Mouse (Mus musculus) right cerebral cortex, postnatal 36 days (tissue): ENCODE measurements around the gene Itm2b.

Source experiments
- DNase-seq, 2 experiments: peaks; one replicate each; pipeline ENCODE4 v3.0.0; 2022; ENCODE audit warnings: low spot score in 2 of 2, mixed read lengths in 1 of 2

Gene Itm2b

GRCm38 (mm10) chr14:73395750-73396149 is 10.7 kb upstream of the Itm2b start:
- DNase-seq = no peak

GRCm38 (mm10) chr14:73394263-73395006 is 9.3 kb upstream of the Itm2b start:
- no peak for DNase-seq

GRCm38 (mm10) chr14:73391457-73391856 is 6.4 kb upstream of the Itm2b start:
- DNase-seq = no peak

- no peak for DNase-seq
Measured at GRCm38 (mm10) chr14:73390196-73390595, 5.1 kb upstream of the Itm2b start.

- DNase-seq = no peak
Measured at GRCm38 (mm10) chr14:73389059-73389458, 4.0 kb upstream of the Itm2b start.

GRCm38 (mm10) chr14:73388546-73388945 is 3.5 kb upstream of the Itm2b start:
- DNase-seq = no peak

GRCm38 (mm10) chr14:73386493-73386892 is 1.4 kb upstream of the Itm2b start:
- DNase-seq = no peak

GRCm38 (mm10) chr14:73385720-73386374 is 758 bp upstream of the Itm2b start:
- DNase-seq = no peak

GRCm38 (mm10) chr14:73384546-73384912 is 560 bp downstream of the Itm2b start:
- no peak for DNase-seq

GRCm38 (mm10) chr14:73383746-73384145 is 1.3 kb downstream of the Itm2b start:
- no peak for DNase-seq

GRCm38 (mm10) chr14:73382699-73383098 is 2.4 kb downstream of the Itm2b start:
- peak; percentile 73 to 75 for DNase-seq

GRCm38 (mm10) chr14:73381559-73381958 is 3.5 kb downstream of the Itm2b start:
- DNase-seq = no peak

GRCm38 (mm10) chr14:73377804-73378203 is 7.3 kb downstream of the Itm2b start:
- no peak for DNase-seq

- no peak for DNase-seq
Measured at GRCm38 (mm10) chr14:73376920-73377319, 8.2 kb downstream of the Itm2b start.

GRCm38 (mm10) chr14:73375903-73376302 is 9.2 kb downstream of the Itm2b start:
- DNase-seq = no peak

GRCm38 (mm10) chr14:73375445-73375844 is 9.6 kb downstream of the Itm2b start:
- no peak for DNase-seq

- no peak for DNase-seq
Measured at GRCm38 (mm10) chr14:73374315-73374890, 10.7 kb downstream of the Itm2b start.

- no peak for DNase-seq
Measured at GRCm38 (mm10) chr14:73373606-73374005, 11.5 kb downstream of the Itm2b start.

- DNase-seq = no peak
Measured at GRCm38 (mm10) chr14:73372990-73373389, 12.1 kb downstream of the Itm2b start.

- DNase-seq = no peak
Measured at GRCm38 (mm10) chr14:73371577-73371976, 13.5 kb downstream of the Itm2b start.

GRCm38 (mm10) chr14:73370695-73371372 is 14.3 kb downstream of the Itm2b start:
- DNase-seq = no peak

GRCm38 (mm10) chr14:73370078-73370670 is 14.9 kb downstream of the Itm2b start:
- DNase-seq = no peak
